Mouse (Mus musculus): Measurements from ENCODE around the gene Klf17. TPM values are rescaled to one million over a fixed set of nuclear protein-coding genes. Genes with fewer than 3 reads are reported as not detected.

The Klf17 gene
- total and polyA plus RNA-seq, 3 experiments, result not detected

DNA sequence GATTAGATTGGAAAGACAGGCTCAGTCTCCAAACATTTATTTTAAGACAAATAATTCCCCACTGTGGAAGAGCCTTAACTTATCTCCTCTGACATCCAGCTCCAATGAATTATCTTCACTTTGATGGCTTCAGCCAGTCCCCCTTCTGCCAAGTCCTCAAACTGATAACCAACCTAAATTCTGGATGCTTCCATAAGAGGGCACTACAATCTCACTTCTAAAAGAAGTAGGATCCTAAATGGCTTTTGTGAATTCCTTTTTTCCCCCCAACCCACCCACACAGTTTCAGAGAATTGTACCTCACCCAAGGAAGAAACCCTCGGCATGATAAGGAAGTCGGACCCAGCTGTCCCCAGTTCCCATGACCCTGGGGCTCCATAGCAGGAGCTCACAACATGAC, 45.5 kb upstream of the Klf17 start:
- TF ChIP-seq ZC3H11A (IDR thresholded peaks at IDR 0.05; ENCODE audit: low read depth, low read length), result peak; percentile 42
- TF ChIP-seq POLR2A (IDR thresholded peaks at IDR 0.05; ENCODE audit: control insufficient read depth in 1 of 2, insufficient read depth in 1 of 2, low read depth in 1 of 2, low read length in 2 of 2, poor library complexity in 1 of 2), result no peak
- peak; percentile 72 for TF ChIP-seq RAD21 (IDR thresholded peaks at IDR 0.05; ENCODE audit: low read depth, low read length)
- peak in 2 of 3 experiments; percentile 32 to 62; a peak in 4 of 6 replicates for TF ChIP-seq CTCF (IDR thresholded peaks at IDR 0.05 in 2 of 3, conservative IDR thresholded peaks at IDR 0.05 in 1 of 3; ENCODE audit: control insufficient read depth in 1 of 3, insufficient read depth in 1 of 3, low read depth in 2 of 3, low read length in 3 of 3, poor library complexity in 1 of 3, severe bottlenecking in 1 of 3)
- peak; percentile 63 for TF ChIP-seq SMC3 (IDR thresholded peaks at IDR 0.05; ENCODE audit: low read depth, low read length)
- Histone ChIP-seq H3K9me3 (replicated peaks; ENCODE audit: insufficient read depth, low read length) (no peaks in the 10 kb centered on the region), H3K9ac (ENCODE audit: control insufficient read depth, low read depth, low read length, poor library complexity, severe bottlenecking) (no peak overlapping the region), H3K27ac (ENCODE audit: control insufficient read depth, low read depth, low read length) (no peak overlapping the region), H3K4me1 (ENCODE audit: control insufficient read depth in 1 of 2, insufficient read depth in 2 of 2, low read length in 2 of 2) (peaks cover 5 to 17% of the 10 kb centered on the region in 2 experiments), H3K79me2 (ENCODE audit: control insufficient read depth, insufficient read depth, low read length, poor library complexity) (no peaks in the 10 kb centered on the region), H3K27me3 (ENCODE audit: control insufficient read depth in 1 of 2, insufficient read depth in 2 of 2, low read length in 2 of 2) (peaks cover 0 to 1% of the 10 kb centered on the region in 2 experiments; a peak in 3 of 4 replicates), H3K36me3 (ENCODE audit: control insufficient read depth in 1 of 2, insufficient read depth in 2 of 2, low read length in 2 of 2) (peaks cover 0 to 15% of the 10 kb centered on the region in 2 experiments; a peak in 2 of 4 replicates), H3K4me3 (ENCODE audit: control insufficient read depth in 1 of 2, insufficient read depth in 1 of 2, low read depth in 2 of 2, low read length in 2 of 2) (no peak overlapping the region)
- DNase-seq (ENCODE audit: low read depth, low spot score), result peak; percentile 39

DNA sequence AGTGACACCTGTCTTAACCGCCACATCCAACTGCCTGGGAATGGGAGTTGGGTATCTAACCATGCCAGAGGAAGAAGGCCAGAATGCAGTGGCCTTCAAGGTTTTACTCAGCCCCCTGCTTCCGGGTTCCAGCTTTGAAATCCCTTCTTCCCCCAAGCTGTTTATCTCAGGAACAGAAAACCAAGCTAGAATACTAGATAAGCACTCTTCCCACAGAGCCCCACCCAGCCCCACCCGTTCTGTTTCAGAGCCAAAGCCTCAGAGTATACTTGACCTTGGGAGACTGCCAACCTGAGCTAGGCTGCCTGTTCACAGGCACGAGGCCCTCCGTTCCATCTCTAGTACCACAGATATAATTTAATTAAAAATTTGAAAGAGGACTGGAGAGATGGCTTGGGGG, 41.5 kb upstream of the Klf17 start:
- peak; percentile 92 for DNase-seq (ENCODE audit: low read depth, low spot score)
- TF ChIP-seq TAL1 (IDR thresholded peaks at IDR 0.05; ENCODE audit: low read length), result peak; percentile 86
- peak; percentile 61 for TF ChIP-seq SIN3A (IDR thresholded peaks at IDR 0.05; ENCODE audit: low read length)
- TF ChIP-seq TCF12 (IDR thresholded peaks at IDR 0.05; ENCODE audit: low read depth, low read length), result peak; percentile 92
- no peak for TF ChIP-seq MEF2A (IDR thresholded peaks at IDR 0.05; ENCODE audit: extremely low read depth, insufficient replicate concordance, low read depth, low read length, poor library complexity, severe bottlenecking)
- TF ChIP-seq RAD21 (IDR thresholded peaks at IDR 0.05; ENCODE audit: low read depth, low read length), result no peak; the same call in 1 of the 2 replicates
- TF ChIP-seq E2F4 (IDR thresholded peaks at IDR 0.05; ENCODE audit: borderline replicate concordance, low read depth, low read length), result no peak
- TF ChIP-seq ZNF384 (IDR thresholded peaks at IDR 0.05; ENCODE audit: low read depth, low read length), result no peak
- TF ChIP-seq ELF1 (IDR thresholded peaks at IDR 0.05; ENCODE audit: low read depth, low read length), result peak; percentile 95
- TF ChIP-seq TBP (IDR thresholded peaks at IDR 0.05; ENCODE audit: low read depth, low read length), result 0 out of 2 replicates have a peak, but pooled peaks have one; percentile 18
- no peak for TF ChIP-seq USF2 (IDR thresholded peaks at IDR 0.05; ENCODE audit: borderline replicate concordance in 1 of 2, insufficient read depth in 1 of 2, low read depth in 1 of 2, low read length in 2 of 2)
- no peak for TF ChIP-seq GABPA (IDR thresholded peaks at IDR 0.05; ENCODE audit: low read depth, low read length)
- peak; percentile 59; the same call in 1 of the 2 replicates for TF ChIP-seq MAFK (IDR thresholded peaks at IDR 0.05; ENCODE audit: borderline replicate concordance, low read depth, low read length)
- TF ChIP-seq JUND (IDR thresholded peaks at IDR 0.05; ENCODE audit: low read depth, low read length), result no peak
- TF ChIP-seq BHLHE40 (IDR thresholded peaks at IDR 0.05; ENCODE audit: borderline replicate concordance, low read depth, low read length), result peak; percentile 30; the same call in 1 of the 2 replicates
- peak; percentile 84 to 90 for TF ChIP-seq EP300 (IDR thresholded peaks at IDR 0.05; ENCODE audit: low read depth in 1 of 2, low read length in 2 of 2)
- TF ChIP-seq RCOR1 (IDR thresholded peaks at IDR 0.05; ENCODE audit: low read depth, low read length), result peak; percentile 97
- no peak for TF ChIP-seq CHD1 (IDR thresholded peaks at IDR 0.05; ENCODE audit: low read depth, low read length)
- peak; percentile 57 for TF ChIP-seq MYC (IDR thresholded peaks at IDR 0.05; ENCODE audit: low read depth, low read length)
- TF ChIP-seq HCFC1 (IDR thresholded peaks at IDR 0.05; ENCODE audit: low read depth, low read length), result peak; percentile 51; the same call in 1 of the 2 replicates
- TF ChIP-seq USF1 (IDR thresholded peaks at IDR 0.05; ENCODE audit: low read depth, low read length), result no peak
- TF ChIP-seq MAX (IDR thresholded peaks at IDR 0.05; ENCODE audit: low read length), result peak; percentile 52
- TF ChIP-seq NELFE (IDR thresholded peaks at IDR 0.05; ENCODE audit: low read depth, low read length), result no peak
- TF ChIP-seq UBTF (IDR thresholded peaks at IDR 0.05; ENCODE audit: borderline replicate concordance, insufficient read depth, low read depth, low read length), result no peak
- TF ChIP-seq SMC3 (IDR thresholded peaks at IDR 0.05; ENCODE audit: low read depth, low read length), result no peak
- TF ChIP-seq MXI1 (IDR thresholded peaks at IDR 0.05; ENCODE audit: low read depth, low read length), result 0 out of 2 replicates have a peak, but pooled peaks have one; percentile 12
- no peak for TF ChIP-seq ZMIZ1 (IDR thresholded peaks at IDR 0.05; ENCODE audit: low read depth, low read length)
- TF ChIP-seq POLR2A (IDR thresholded peaks at IDR 0.05; ENCODE audit: control insufficient read depth in 1 of 2, insufficient read depth in 1 of 2, low read depth in 1 of 2, low read length in 2 of 2, poor library complexity in 1 of 2), result no peak
- no peak for TF ChIP-seq ZKSCAN1 (IDR thresholded peaks at IDR 0.05; ENCODE audit: low read depth, low read length)

More for the DNA sequence above, 41.5 kb upstream of the Klf17 start:
- H3K27ac ChIP-seq (ENCODE audit: control insufficient read depth, low read depth, low read length), result peak overlapping the region; percentile 14; the same call in 1 of the 2 replicates
- no peak overlapping the region for H3K9ac ChIP-seq (ENCODE audit: control insufficient read depth, low read depth, low read length, poor library complexity, severe bottlenecking)
- H3K79me2 ChIP-seq (ENCODE audit: control insufficient read depth, insufficient read depth, low read length, poor library complexity), result no peaks in the 10 kb centered on the region
- H3K4me3 ChIP-seq (ENCODE audit: control insufficient read depth in 1 of 2, insufficient read depth in 1 of 2, low read depth in 2 of 2, low read length in 2 of 2), result no peak overlapping the region
- no peaks in the 10 kb centered on the region for H3K27me3 ChIP-seq (ENCODE audit: control insufficient read depth in 1 of 2, insufficient read depth in 2 of 2, low read length in 2 of 2)
- H3K4me1 ChIP-seq (ENCODE audit: control insufficient read depth in 1 of 2, insufficient read depth in 2 of 2, low read length in 2 of 2), result peaks cover 5 to 21% of the 10 kb centered on the region in 2 experiments
- peaks cover 0 to 20% of the 10 kb centered on the region in 2 experiments; a peak in 2 of 4 replicates for H3K36me3 ChIP-seq (ENCODE audit: control insufficient read depth in 1 of 2, insufficient read depth in 2 of 2, low read length in 2 of 2)
- no peaks in the 10 kb centered on the region for H3K9me3 ChIP-seq (replicated peaks; ENCODE audit: insufficient read depth, low read length)
